Mouse (Mus musculus) lung, postnatal 36 days (tissue): ENCODE measurements around the gene Edn2.

ENCODE experiments used
- DNase-seq: peaks from one replicate; pipeline ENCODE4 v3.0.0; 2022; ENCODE audit warnings: mixed read lengths

The Edn2 gene

DNA sequence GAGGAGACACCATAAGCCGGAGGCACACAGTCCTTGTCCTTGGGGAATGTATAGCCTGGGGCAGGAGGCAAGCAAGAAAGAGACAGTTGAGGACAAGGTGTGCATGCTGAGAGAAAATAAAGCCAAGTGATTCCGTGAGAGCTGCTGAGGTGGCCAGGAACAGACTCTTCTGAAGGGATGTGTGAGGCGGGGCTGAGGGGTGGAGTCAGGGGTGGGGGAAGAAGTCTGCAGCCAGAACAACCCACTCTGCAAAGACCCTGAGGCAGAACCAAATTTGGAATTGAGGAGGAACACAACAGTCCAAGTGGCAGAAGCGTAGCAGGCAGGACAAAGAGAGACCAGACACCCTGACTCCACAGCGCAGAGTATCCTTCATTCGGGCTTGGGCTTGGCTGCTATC lies 51.1 kb downstream of the Edn2 start:
- DNase-seq = no peak

DNA sequence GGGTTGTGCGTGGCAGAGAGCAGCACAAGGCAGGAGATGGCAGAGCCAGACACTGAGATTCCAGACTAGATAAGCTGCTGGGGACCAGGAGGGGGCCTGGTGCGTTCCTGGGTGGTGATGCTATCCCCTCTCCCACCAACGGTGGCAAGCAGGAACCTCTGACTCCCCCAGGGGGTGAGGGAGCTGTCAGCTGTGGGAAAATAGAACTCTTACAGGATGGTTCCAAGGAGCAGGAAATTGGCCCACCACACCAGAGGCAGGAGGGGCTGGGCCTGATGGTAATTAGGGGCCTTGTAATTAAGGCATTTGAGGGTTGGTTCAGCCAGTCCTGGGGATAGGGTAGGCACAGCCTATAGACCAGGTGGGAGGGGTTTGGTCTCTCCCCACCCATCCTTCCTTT lies 51.8 kb downstream of the Edn2 start:
- no peak for DNase-seq

GRCm38 (mm10) chr4:120215915-120216591 lies 55.0 kb downstream of the Edn2 start:
- peak; percentile 72 for DNase-seq

GRCm38 (mm10) chr4:120216883-120217282 lies 55.9 kb downstream of the Edn2 start:
- no peak for DNase-seq
